Mouse (Mus musculus): ENCODE measurements at regions not wholly inside any gene's neighbourhood (a gene's known extent, or its start where the extent isn't known, plus 50 kb on each side); places are given as distances from the start of the nearest gene placed in this dataset.

- in situ Hi-C loops (cut with MboI, MseI) = no loop called here
These were observed 59.8 kb upstream of the Osmr start for GRCm38 (mm10) chr15:6934564-6934980.

GRCm38 (mm10) chr15:6941491-6941890, 66.7 kb upstream of the Osmr start:
- in situ Hi-C loops (cut with MboI, MseI) = no loop called here

GRCm38 (mm10) chr15:6949236-6949635, 74.5 kb upstream of the Osmr start:
- in situ Hi-C loops (cut with MboI, MseI) = no loop called here

- in situ Hi-C loops (cut with MboI, MseI) = no loop called here
These were observed 74.9 kb upstream of the Osmr start for GRCm38 (mm10) chr15:6949686-6950085.

GRCm38 (mm10) chr15:6950503-6950902, 75.7 kb upstream of the Osmr start:
- in situ Hi-C loops (cut with MboI, MseI) = no loop called here

- in situ Hi-C loops (cut with MboI, MseI) = no loop called here
These were observed 78.8 kb upstream of the Osmr start for GRCm38 (mm10) chr15:6953556-6953955.

- in situ Hi-C loops (cut with MboI, MseI) = no loop called here
These were observed 79.4 kb upstream of the Osmr start for GRCm38 (mm10) chr15:6953970-6954791.

- in situ Hi-C loops (cut with MboI, MseI) = no loop called here
These were observed 85.1 kb upstream of the Osmr start for GRCm38 (mm10) chr15:6959911-6960310.

- in situ Hi-C loops (cut with MboI, MseI) = no loop called here
These were observed 86.3 kb upstream of the Osmr start for GRCm38 (mm10) chr15:6960753-6961746.

GRCm38 (mm10) chr15:6964635-6965034, 89.9 kb upstream of the Osmr start:
- in situ Hi-C loops (cut with MboI, MseI) = no loop called here

- in situ Hi-C loops (cut with MboI, MseI) = no loop called here
These were observed 90.7 kb upstream of the Osmr start for GRCm38 (mm10) chr15:6965446-6965845.

- in situ Hi-C loops (cut with MboI, MseI) = loop anchor here (5.0 kb wide), 1 partner anchor 103 kb away; no protein-coding TSS in a partner anchor
These were observed 99.6 kb upstream of the Osmr start for GRCm38 (mm10) chr15:6974410-6974809.

GRCm38 (mm10) chr15:6981430-6981829, 106.7 kb upstream of the Osmr start:
- in situ Hi-C loops (cut with MboI, MseI) = no loop called here

- in situ Hi-C loops (cut with MboI, MseI) = no loop called here
These were observed 107.1 kb upstream of the Lifr start for GRCm38 (mm10) chr15:6983320-6983719.

GRCm38 (mm10) chr15:6988187-6988586, 102.2 kb upstream of the Lifr start:
- in situ Hi-C loops (cut with MboI, MseI) = no loop called here

- in situ Hi-C loops (cut with MboI, MseI) = no loop called here
These were observed 101.3 kb upstream of the Lifr start for GRCm38 (mm10) chr15:6989094-6989493.

GRCm38 (mm10) chr15:6993226-6993625, 97.2 kb upstream of the Lifr start:
- in situ Hi-C loops (cut with MboI, MseI) = no loop called here

GRCm38 (mm10) chr15:6995246-6995645, 95.2 kb upstream of the Lifr start:
- in situ Hi-C loops (cut with MboI, MseI) = no loop called here

GRCm38 (mm10) chr15:6997871-6998270, 92.5 kb upstream of the Lifr start:
- in situ Hi-C loops (cut with MboI, MseI) = no loop called here

- in situ Hi-C loops (cut with MboI, MseI) = no loop called here
These were observed 91.8 kb upstream of the Lifr start for GRCm38 (mm10) chr15:6998576-6999070.

- in situ Hi-C loops (cut with MboI, MseI) = no loop called here
These were observed 90.7 kb upstream of the Lifr start for GRCm38 (mm10) chr15:6999667-7000066.

GRCm38 (mm10) chr15:7002226-7002625, 88.2 kb upstream of the Lifr start:
- in situ Hi-C loops (cut with MboI, MseI) = no loop called here

Measured in regulatory T cell (primary cell).